Mouse (Mus musculus): ENCODE results near the gene Atg16l1.
A peak's percentile ranks its signal among the peaks of the same experiment; 100 is the strongest.
"Not testable (repeated sequence)": the region's sequence is repeated elsewhere in the genome, so short reads cannot be mapped to it uniquely, and the experiment has no call there.

Gene Atg16l1

DNA sequence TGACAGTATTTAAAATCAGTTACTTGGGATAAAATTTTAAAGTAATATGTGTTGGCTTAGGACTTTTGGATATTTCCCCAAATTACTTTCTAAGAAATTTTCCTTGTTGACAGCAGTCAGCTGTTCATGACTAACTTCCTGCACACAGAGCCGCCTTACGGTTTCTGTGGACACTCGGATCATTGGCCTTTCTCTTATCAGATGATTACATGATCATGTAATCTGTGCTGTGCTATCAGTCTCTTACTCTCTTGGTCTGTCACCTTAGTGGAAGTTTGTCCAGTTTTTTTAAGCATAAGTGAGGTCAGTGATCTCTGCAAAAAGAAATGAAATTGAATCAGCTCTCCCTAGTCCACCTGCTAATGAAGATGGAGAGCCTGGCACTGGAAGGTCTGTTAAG lies 16.1 kb downstream of the Atg16l1 start:
- DNase-seq (ENCODE audit: low read depth, low spot score): no peak

GRCm38 (mm10) chr1:87773336-87773735 lies 17.7 kb downstream of the Atg16l1 start:
- DNase-seq (ENCODE audit: low read depth, low spot score): no peak

DNA sequence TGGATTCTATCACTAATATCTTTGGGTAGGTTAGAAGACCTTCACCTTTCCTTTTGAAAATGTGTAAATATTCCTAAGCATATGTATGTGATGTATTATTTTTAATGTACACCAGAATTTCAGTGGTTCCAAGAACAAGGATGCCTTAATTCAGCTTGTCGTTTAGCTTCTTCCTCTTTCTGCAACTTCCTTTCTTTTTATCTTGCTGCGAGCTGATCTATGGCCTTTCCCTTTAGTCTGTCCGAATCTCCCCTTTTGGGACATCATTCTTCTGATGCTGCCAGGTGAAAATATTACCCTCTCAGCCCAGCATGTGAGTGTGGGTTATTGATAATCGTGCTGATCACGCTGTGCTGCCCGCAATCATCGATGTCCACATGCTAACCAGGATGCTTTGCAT lies 19.2 kb downstream of the Atg16l1 start:
- no peak for DNase-seq (ENCODE audit: low read depth, low spot score)

GRCm38 (mm10) chr1:87779204-87779785 lies 23.6 kb downstream of the Atg16l1 start:
- DNase-seq (ENCODE audit: low read depth, low spot score): no peak

DNA sequence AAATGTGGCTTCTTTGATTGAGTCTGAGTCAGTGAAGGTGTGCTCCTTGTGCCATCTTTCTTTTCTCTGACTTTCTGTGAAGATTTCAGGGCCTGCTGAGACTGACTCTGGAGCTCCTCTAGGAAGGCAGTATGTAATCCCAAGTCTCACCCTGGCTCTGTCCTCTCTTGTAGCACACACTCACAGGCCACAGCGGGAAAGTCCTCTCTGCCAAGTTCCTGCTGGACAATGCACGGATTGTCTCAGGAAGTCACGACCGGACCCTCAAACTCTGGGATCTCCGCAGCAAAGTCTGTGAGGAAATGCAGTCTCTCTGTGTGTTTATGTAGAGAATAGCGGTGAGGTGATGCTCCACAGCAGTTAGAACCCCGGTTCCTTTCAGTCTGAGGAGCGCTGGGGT lies 30.0 kb downstream of the Atg16l1 start:
- no peak for DNase-seq (ENCODE audit: low read depth, low spot score)

GRCm38 (mm10) chr1:87786251-87786650 lies 30.6 kb downstream of the Atg16l1 start:
- DNase-seq (ENCODE audit: low read depth, low spot score): no peak

DNA sequence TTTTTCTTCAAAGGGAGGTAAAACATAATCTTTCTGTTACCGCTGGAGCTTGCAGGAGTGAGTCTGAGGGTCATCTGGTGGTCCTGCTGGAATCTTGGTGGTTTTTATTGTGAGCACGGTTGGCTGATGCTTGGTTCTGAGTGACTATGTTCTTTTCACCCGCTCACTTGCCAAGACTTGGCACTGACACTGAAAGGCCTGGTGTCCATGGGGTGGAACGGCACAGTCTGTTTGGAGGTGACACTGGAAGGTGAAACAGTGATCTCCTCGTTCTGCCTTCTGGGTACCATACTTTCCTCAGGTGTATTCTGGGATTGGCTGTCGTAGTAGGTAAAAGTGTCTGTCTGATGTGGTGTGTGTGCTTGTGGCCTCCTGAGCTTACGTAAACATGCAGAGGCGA lies 34.0 kb downstream of the Atg16l1 start:
- DNase-seq (ENCODE audit: low read depth, low spot score): no peak

DNA sequence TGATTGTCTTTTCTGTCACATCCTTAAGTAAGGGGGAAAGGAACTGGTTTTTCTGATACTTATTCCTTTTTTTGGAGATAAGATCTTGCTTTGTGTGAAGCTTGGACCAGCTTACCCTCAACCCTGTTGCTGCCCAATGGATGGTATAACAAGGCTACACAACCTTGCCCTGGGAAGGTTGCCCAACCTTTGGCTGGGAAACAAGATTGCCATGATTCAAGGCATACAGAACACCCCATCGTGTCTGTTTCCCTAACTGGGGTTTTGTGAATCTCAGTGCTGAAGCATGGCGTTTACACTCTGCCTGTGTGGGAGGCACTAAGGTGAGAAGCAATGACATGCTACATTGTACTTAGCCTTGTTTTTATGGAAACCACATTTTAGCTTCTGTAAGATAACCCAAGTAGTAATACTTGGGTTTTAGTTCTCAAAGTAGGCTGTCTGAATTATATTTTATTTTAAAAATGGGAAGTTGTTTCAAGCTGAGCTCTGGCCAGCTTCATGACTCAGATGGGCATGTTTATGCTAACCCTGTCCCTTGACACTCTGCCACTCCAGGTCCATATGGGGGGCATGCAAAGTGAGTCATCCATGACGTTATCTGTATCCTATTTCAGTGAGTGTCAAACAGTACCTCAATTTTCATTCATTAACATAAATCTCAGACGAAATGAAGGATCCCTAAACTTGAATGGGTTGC lies 36.9 kb downstream of the Atg16l1 start:
- no peak for DNase-seq (ENCODE audit: low read depth, low spot score)

DNA sequence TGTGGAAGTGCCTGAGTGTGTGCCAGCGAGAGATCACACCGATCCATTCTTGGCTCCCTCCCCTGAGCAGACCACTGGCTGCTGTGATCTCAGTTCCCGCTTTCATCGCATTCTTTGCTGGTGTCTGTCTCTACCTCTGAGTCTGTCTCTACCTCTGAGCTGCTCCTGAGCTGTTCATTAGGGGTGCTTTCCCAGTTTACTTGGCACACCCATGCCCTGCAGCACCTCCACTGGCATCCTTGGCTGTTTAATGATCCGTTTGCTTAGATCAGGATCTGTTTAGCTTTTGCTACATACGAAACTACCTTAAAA lies 37.4 kb downstream of the Atg16l1 start:
- DNase-seq (ENCODE audit: low read depth, low spot score): no peak

DNA sequence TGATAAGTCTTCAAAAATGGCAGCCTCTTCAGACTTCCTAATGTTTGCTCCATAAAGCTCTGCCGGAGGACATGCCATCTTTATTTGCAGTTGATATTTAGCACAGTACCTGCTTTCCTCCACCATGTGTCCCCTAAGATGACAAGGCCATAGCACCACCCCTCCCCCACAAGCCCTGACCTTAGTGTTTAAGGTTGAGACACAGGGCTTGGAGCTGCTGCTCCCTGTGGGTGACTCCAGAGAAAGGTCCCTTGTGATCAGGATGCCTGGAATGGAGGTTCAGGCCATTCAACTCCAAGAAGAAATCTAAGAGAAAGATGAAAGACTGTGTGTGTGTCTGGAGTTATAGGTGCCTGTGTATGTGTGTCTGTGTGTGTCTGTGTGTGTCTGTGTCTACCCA lies 42.0 kb downstream of the Atg16l1 start:
- no peak for DNase-seq (ENCODE audit: low read depth, low spot score)

DNA sequence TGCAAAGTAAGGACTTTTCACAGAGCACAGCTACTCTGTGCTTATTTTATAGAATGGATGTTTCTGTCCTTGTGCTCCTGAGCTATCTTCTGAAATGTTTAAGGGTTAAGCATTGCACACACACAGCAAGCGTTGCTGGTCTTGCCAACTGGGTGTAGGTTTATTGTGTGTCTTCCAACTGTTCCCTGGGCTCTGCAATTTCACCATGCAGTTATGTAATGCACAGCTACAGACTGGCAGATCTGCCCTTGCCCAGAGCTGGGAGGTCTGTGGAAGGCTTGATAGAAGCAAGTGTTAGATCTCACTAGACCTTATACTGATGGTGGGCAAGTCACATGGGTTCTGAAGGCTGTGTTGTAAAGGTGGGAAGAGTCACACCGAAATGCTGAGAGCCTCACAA lies 42.6 kb downstream of the Atg16l1 start:
- no peak for DNase-seq (ENCODE audit: low read depth, low spot score)

GRCm38 (mm10) chr1:87803576-87803975 lies 47.9 kb downstream of the Atg16l1 start, which contains the start of gene Sag:
TSS of gene Sag (plus strand) at chr1:87803680.
- DNase-seq (ENCODE audit: low read depth, low spot score): peak; percentile 99

GRCm38 (mm10) chr1:87807751-87808150 lies 52.1 kb downstream of the Atg16l1 start:
- no peak for DNase-seq (ENCODE audit: low read depth, low spot score)

GRCm38 (mm10) chr1:87811391-87811790 lies 55.7 kb downstream of the Atg16l1 start:
- DNase-seq (ENCODE audit: low read depth, low spot score): no peak

DNA sequence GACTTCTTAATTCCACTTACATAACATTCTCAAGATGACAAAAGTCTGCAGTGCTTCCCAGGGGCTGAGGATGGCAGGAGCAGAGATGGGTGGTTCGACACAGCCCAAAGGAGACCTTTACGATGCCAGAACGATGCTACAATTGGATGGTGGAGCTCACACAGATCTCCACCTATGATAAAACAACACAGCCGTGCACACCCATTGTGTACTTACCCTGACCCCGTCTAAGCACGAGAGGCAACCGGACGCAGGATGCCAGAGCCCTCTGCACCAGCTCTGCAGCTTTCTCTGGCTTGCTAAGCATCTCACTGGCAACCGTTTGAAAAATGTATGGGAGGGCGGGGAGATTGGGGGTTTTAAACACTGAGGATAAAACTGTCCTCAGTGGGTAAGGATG lies 56.4 kb downstream of the Atg16l1 start:
- DNase-seq (ENCODE audit: low read depth, low spot score): no peak

DNA sequence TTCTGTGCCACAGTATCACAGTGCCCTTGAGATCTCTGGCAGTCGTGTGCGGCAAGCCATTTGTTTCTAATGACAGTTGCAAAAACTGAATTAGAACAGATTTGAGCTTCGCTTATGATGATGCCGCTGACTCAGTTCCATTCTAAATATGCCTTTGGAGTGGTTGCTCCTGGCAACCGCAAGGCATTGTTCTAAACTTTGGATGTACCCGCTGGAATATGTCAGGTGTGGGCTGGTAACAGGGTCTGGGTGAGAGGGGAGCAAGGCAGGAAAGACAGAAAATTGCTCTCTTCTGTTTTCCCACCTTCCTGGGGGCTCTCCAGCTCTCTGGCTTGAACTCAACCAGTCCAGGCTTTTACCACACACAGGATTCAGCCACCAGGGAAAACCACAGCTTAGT lies 57.5 kb downstream of the Atg16l1 start:
- DNase-seq (ENCODE audit: low read depth, low spot score): no peak

GRCm38 (mm10) chr1:87813681-87814080 lies 58.0 kb downstream of the Atg16l1 start:
- DNase-seq (ENCODE audit: low read depth, low spot score): no peak

DNA sequence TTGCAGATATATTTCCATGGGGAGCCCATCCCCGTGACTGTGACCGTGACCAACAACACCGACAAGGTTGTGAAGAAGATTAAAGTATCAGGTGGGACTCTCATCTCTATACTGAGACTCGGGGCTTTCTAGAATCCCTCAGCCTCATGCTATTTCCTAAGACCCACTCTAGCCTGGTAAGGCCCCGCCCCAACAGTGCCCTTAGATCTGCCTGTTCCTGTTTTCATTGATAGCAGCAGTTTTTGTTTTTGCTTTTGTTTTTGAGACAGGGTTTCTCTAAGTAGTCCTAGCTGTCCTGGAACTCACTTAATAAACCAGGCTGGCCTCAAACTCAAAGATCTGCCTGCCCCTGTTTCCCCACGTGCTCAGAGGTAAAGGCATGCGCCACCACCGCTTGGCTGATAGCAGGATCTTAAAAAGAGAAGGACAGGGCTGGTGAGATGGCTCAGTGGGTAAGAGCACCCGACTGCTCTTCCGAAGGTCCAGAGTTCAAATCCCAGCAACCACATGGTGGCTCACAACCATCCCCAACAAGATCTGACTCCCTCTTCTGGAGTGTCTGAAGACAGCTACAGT lies 68.8 kb downstream of the Atg16l1 start:
- no peak for DNase-seq (ENCODE audit: low read depth, low spot score)

DNA sequence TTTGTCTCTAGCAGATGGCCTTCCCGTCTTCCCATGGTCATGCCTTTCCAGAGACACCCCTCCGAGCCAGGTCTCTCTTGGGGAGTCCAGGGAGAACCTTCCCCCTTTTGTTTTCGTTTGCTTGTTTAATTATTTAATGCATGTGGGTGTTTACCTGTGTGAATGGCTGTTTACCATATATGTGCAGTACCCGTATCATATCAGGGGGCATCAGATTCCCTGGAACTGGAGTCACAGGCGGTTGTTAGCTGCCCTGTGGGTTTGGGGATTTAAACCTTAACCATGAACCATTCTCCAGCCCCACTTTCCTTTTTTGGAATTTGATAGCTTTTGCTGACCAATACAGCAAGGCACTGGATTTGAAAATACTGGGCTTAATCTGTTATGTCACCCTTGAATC lies 69.6 kb downstream of the Atg16l1 start:
- DNase-seq (ENCODE audit: low read depth, low spot score): no peak

GRCm38 (mm10) chr1:87825991-87826390 lies 70.3 kb downstream of the Atg16l1 start:
- DNase-seq (ENCODE audit: low read depth, low spot score): no peak

DNA sequence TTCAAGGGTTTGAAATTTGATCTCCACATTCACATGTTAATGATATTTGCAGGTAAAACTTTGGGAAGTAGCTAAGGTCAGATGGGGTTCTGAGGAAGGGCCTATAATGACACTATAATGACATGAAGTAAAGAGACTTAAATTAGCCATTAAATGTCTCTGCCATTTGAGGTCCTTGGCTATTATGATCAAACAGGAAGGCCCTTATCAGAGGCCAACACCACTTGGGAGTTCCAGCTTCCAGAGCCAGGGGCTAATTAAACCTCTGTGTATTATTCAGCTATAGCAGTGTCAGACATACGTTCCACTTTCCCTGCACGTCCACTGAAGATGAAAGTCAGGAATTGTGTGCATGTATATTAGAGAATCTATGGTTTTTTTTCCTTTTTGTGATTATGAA lies 70.8 kb downstream of the Atg16l1 start:
- DNase-seq (ENCODE audit: low read depth, low spot score): no peak

DNA sequence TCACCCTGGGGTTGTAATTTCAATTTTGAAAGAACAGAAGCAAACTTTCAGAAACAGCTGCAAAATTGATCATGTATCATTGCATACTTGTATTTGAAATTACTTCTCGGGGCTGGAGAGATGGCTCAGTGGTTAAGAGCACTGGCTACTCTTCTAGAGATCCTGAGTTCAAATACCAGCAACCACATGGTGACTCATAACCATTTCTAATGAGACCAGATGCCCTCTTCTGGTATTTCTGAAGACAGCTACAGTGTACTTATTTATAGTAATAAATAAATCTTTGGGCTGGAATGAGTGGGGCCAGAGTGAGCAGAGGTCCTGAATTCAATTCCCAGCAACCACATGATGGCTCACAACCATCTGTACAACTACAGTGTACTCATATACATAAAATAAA lies 71.8 kb downstream of the Atg16l1 start:
- not testable (repeated sequence) for DNase-seq (ENCODE audit: low read depth, low spot score)

DNA sequence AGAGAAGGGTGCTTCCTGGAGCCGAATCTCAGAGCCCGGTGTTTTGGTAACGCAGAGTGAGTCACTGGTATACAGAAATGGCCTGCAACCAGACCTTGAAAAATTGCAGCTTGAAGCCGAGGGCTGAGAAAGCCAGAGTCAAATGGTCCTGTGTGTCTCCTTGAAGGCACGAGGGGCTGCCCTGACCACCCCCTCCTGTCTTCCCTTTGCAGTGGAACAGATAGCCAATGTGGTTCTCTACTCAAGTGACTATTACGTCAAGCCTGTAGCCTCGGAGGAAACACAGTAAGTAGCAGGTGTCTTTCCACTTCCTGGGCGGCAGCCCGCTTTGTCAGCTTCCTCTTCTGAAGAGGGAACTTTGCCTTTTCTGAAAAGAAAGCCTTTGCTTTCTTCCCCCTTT lies 72.5 kb downstream of the Atg16l1 start:
- DNase-seq (ENCODE audit: low read depth, low spot score): no peak
